Mouse (Mus musculus) spleen, adult 2 months (tissue): ENCODE results near the gene Slc39a11.

Experiments
- CTCF ChIP-seq: fragments of 200-500 bp; IDR thresholded peaks from 2 replicates; pipeline ENCODE4 v1.5.1; 2011; ENCODE audit warnings: mild to moderate bottlenecking, inconsistent platforms; ENCODE audit not compliant: insufficient read depth, insufficient read length, insufficient replicate concordance; ENCODE audit errors: extremely low read depth
- POLR2A ChIP-seq: fragments of 200-500 bp; IDR thresholded peaks from 2 replicates; pipeline ENCODE4 v1.6.1; 2011; ENCODE audit warnings: low read depth, low read length, inconsistent platforms

DNA sequence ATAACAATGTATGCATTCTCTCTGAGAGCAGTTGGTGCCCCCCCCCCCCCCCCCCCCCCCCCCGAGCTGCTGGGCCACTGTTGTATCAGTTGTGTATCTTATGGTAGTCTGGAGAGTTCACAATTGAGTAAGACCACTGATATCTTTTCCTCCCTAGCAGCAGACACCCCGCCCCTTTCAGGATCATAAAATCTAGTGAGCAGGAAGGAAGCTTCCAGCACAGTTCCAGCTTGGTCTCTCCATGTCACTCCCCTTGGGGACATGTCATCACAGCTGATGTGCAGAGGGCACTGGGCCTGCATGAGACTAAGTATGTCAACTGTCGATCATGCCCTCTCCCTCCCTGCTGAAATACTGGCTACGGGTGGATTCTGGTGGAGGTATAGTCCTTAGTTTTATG lies 225.1 kb downstream of the Slc39a11 start:
- TF ChIP-seq POLR2A (no peak), CTCF (no peak)
